Mouse (Mus musculus): ENCODE data around the gene Cebpa.

The Cebpa gene

GRCm38 (mm10) chr7:35118841-35119413, at the start of gene Cebpa:
TSS of gene Cebpa (plus strand) at chr7:35119293.
- H3K36me3 ChIP-seq (ENCODE audit: insufficient read depth, low read length): no peaks in the 10 kb centered on the region
- TF ChIP-seq CTCF (conservative IDR thresholded peaks at IDR 0.05; ENCODE audit: low read length): peak; percentile 19
- no peak for TF ChIP-seq NANOG (IDR thresholded peaks at IDR 0.05; ENCODE audit: borderline replicate concordance, low read length)
- no peak for TF ChIP-seq POU5F1 (IDR thresholded peaks at IDR 0.05; ENCODE audit: borderline replicate concordance, low read length)
- H3K4me3 ChIP-seq (replicated peaks; ENCODE audit: low read length): peak within 1 kb of the TSS; percentile 79

GRCm38 (mm10) chr7:35076645-35077044, 42.4 kb upstream of the Cebpa start:
- Histone ChIP-seq H3K4me3 (replicated peaks; ENCODE audit: low read length) (no peak overlapping the region), H3K9me3 (ENCODE audit: low read length) (no peaks in the 10 kb centered on the region), H3K4me1 (replicated peaks; ENCODE audit: low read depth, low read length) (no peaks in the 10 kb centered on the region; the same call in 1 of the 2 replicates), H3K36me3 (ENCODE audit: insufficient read depth, low read length) (no peaks in the 10 kb centered on the region), H3K27me3 (ENCODE audit: insufficient read depth, low read length) (0 out of 2 replicates have a peak, but pooled peaks cover 3% of the 10 kb centered on the region)
- TF ChIP-seq CTCF (conservative IDR thresholded peaks at IDR 0.05; ENCODE audit: low read length) (no peak), NANOG (IDR thresholded peaks at IDR 0.05; ENCODE audit: borderline replicate concordance, low read length) (no peak), POU5F1 (IDR thresholded peaks at IDR 0.05; ENCODE audit: borderline replicate concordance, low read length) (no peak)

More at GRCm38 (mm10) chr7:35118841-35119413, at the start of gene Cebpa:
- H3K4me1 ChIP-seq (replicated peaks; ENCODE audit: low read depth, low read length): peaks cover 36% of the 10 kb centered on the region
- H3K9me3 ChIP-seq (ENCODE audit: low read length): no peaks in the 10 kb centered on the region
- peaks cover 90% of the 10 kb centered on the region for H3K27me3 ChIP-seq (ENCODE audit: insufficient read depth, low read length)

- Histone ChIP-seq H3K36me3 (ENCODE audit: insufficient read depth, low read length) (no peaks in the 10 kb centered on the region), H3K4me1 (replicated peaks; ENCODE audit: low read depth, low read length) (peaks cover 2% of the 10 kb centered on the region; the same call in 1 of the 2 replicates), H3K4me3 (replicated peaks; ENCODE audit: low read length) (no peak overlapping the region), H3K9me3 (ENCODE audit: low read length) (no peaks in the 10 kb centered on the region), H3K27me3 (ENCODE audit: insufficient read depth, low read length) (peaks cover 29% of the 10 kb centered on the region)
- no peak for TF ChIP-seq NANOG (IDR thresholded peaks at IDR 0.05; ENCODE audit: borderline replicate concordance, low read length)
- no peak for TF ChIP-seq POU5F1 (IDR thresholded peaks at IDR 0.05; ENCODE audit: borderline replicate concordance, low read length)
- no peak for TF ChIP-seq CTCF (conservative IDR thresholded peaks at IDR 0.05; ENCODE audit: low read length)
These were observed 38.2 kb upstream of the Cebpa start for GRCm38 (mm10) chr7:35080843-35081338.

DNA sequence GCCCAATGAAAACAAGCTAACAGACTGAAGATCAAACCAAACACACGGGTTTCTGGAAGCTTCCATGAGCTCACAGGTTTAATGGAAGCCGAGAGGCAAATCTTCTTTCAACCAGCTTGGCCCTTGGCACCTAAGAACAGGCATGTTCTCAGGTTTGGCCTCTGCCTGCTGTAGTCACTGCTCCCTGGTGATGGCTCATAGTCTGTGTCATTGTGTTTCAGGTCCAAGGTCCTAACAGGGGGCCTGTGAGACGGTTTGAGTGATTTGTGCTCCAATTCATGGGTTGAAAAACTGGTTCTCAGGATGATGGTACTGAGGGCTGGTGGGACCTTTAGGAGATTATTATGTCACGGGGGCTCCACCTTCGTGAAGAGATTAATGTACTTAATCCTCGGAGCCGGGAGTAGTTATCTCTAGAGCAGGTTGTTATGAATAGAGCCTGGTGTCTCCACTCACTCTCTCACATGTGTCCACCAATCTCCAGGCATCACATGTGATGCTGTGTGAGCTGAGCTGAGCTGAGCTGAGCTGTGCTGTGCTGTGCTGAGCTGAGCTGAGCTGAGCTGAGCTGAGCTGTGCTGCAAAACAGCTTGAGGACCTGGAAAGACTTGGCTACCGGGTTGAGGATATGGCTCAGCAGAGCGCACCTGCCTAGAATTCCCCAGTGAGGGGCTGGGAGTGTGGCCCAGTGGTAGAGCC, 37.5 kb upstream of the Cebpa start:
- peaks cover 7% of the 10 kb centered on the region for H3K4me1 ChIP-seq (replicated peaks; ENCODE audit: low read depth, low read length)
- peaks cover 34% of the 10 kb centered on the region for H3K27me3 ChIP-seq (ENCODE audit: insufficient read depth, low read length)
- H3K36me3 ChIP-seq (ENCODE audit: insufficient read depth, low read length): no peaks in the 10 kb centered on the region
- no peak overlapping the region for H3K4me3 ChIP-seq (replicated peaks; ENCODE audit: low read length)
- no peaks in the 10 kb centered on the region for H3K9me3 ChIP-seq (ENCODE audit: low read length)
- no peak for TF ChIP-seq NANOG (IDR thresholded peaks at IDR 0.05; ENCODE audit: borderline replicate concordance, low read length)
- no peak for TF ChIP-seq CTCF (conservative IDR thresholded peaks at IDR 0.05; ENCODE audit: low read length)
- TF ChIP-seq POU5F1 (IDR thresholded peaks at IDR 0.05; ENCODE audit: borderline replicate concordance, low read length): no peak

- TF ChIP-seq NANOG (IDR thresholded peaks at IDR 0.05; ENCODE audit: borderline replicate concordance, low read length): no peak
- no peak for TF ChIP-seq CTCF (conservative IDR thresholded peaks at IDR 0.05; ENCODE audit: low read length)
- TF ChIP-seq POU5F1 (IDR thresholded peaks at IDR 0.05; ENCODE audit: borderline replicate concordance, low read length): no peak
- H3K4me1 ChIP-seq (replicated peaks; ENCODE audit: low read depth, low read length): peaks cover 10% of the 10 kb centered on the region
These were observed 34.3 kb upstream of the Cebpa start for GRCm38 (mm10) chr7:35084565-35085360.

DNA sequence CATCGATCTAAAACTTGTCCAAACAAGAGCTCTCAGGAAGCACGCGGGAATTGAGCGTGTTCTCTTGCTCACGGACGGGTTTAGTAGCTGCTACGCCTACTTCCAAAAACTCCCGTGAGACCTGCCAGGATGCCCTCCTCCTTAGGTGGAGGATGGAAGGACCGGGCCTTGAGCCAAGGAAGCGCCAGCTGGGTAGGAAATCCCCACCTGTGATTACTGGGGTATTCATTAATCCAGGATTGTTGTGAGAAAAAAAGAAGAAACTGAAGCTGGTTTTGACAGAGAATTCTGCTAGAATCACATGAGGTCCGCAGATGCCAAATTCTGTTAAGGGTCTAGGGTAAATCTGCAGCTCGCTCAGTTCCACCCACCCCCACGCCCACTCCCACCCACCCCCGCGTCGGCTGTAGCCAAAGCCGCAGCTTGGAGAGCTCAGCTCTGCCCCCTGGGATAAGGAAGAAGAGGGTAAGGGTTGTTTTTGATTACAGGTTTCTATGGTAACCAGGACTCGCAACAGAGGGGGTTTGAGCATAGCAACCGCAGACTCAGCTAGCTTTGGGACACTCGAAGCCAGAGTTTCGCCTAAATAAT, 32.7 kb upstream of the Cebpa start:
- Histone ChIP-seq H3K4me1 (replicated peaks; ENCODE audit: low read depth, low read length) (peaks cover 10% of the 10 kb centered on the region), H3K9me3 (ENCODE audit: low read length) (no peaks in the 10 kb centered on the region), H3K4me3 (replicated peaks; ENCODE audit: low read length) (peak overlapping the region; percentile 37; the same call in 1 of the 2 replicates), H3K27me3 (ENCODE audit: insufficient read depth, low read length) (peaks cover 42% of the 10 kb centered on the region), H3K36me3 (ENCODE audit: insufficient read depth, low read length) (no peaks in the 10 kb centered on the region)
- TF ChIP-seq CTCF (conservative IDR thresholded peaks at IDR 0.05; ENCODE audit: low read length) (no peak), NANOG (IDR thresholded peaks at IDR 0.05; ENCODE audit: borderline replicate concordance, low read length) (no peak), POU5F1 (IDR thresholded peaks at IDR 0.05; ENCODE audit: borderline replicate concordance, low read length) (no peak)

More at GRCm38 (mm10) chr7:35084565-35085360, 34.3 kb upstream of the Cebpa start:
- H3K4me3 ChIP-seq (replicated peaks; ENCODE audit: low read length): no peak overlapping the region
- H3K36me3 ChIP-seq (ENCODE audit: insufficient read depth, low read length): no peaks in the 10 kb centered on the region
- no peaks in the 10 kb centered on the region for H3K9me3 ChIP-seq (ENCODE audit: low read length)
- H3K27me3 ChIP-seq (ENCODE audit: insufficient read depth, low read length): peaks cover 42% of the 10 kb centered on the region

GRCm38 (mm10) chr7:35090550-35090949, 28.5 kb upstream of the Cebpa start:
- Histone ChIP-seq H3K36me3 (ENCODE audit: insufficient read depth, low read length) (no peaks in the 10 kb centered on the region), H3K4me3 (replicated peaks; ENCODE audit: low read length) (no peak overlapping the region), H3K27me3 (ENCODE audit: insufficient read depth, low read length) (peaks cover 32% of the 10 kb centered on the region), H3K9me3 (ENCODE audit: low read length) (no peaks in the 10 kb centered on the region), H3K4me1 (replicated peaks; ENCODE audit: low read depth, low read length) (peaks cover 10% of the 10 kb centered on the region)
- TF ChIP-seq POU5F1 (IDR thresholded peaks at IDR 0.05; ENCODE audit: borderline replicate concordance, low read length): no peak
- no peak for TF ChIP-seq NANOG (IDR thresholded peaks at IDR 0.05; ENCODE audit: borderline replicate concordance, low read length)
- no peak for TF ChIP-seq CTCF (conservative IDR thresholded peaks at IDR 0.05; ENCODE audit: low read length)

All from E14TG2a.4 (cell line).